Mouse (Mus musculus) Patski (cell line): ENCODE measurements around the gene Eif4e3. TPM values are rescaled to one million over a fixed set of nuclear protein-coding genes. Genes with fewer than 3 reads are reported as not detected.

Experiments
- ATAC-seq: fragments of 100-300 bp; one replicate; pipeline ENCODE4 v1.8.0; 2021
- CTCF ChIA-PET: fragments of 350-600 bp; sonication (Branson Sonifier 250); formaldehyde crosslinking; loops from one replicate; lab custom pipeline; 2022; ENCODE audit warnings: inconsistent platforms; lab: Charles Lee
- POLR2A ChIA-PET: fragments of 350-600 bp; sonication (Branson Sonifier 250); formaldehyde crosslinking; loops from one replicate; lab custom pipeline; 2022; ENCODE audit warnings: antibody characterized with exemption, inconsistent platforms; lab: Charles Lee
- DNase-seq: peaks from one replicate; pipeline ENCODE4 v3.0.0-alpha.2; 2011; ENCODE audit warnings: low read depth, low spot score
- H3K27me3 ChIP-seq: fragments of 371-371 bp; one replicate; pipeline ENCODE4 v1.5.1; 2021
- CTCF ChIP-seq: fragments of 100-300 bp; IDR thresholded peaks from one replicate; pipeline ENCODE4 v1.5.1; 2021
- in situ Hi-C: fragments of 300-500 bp; cut with MboI; formaldehyde crosslinking; loops from 3 replicates; pipeline ENCODE4 v1.11.1; 2018; ENCODE audit warnings: low pct_unique_long_range_greater_than_20kb, mixed read lengths
- polyA plus RNA-seq: library from polyadenylated mRNA; unstranded; gene quantifications from one replicate; pipeline ENCODE4 v1.2.3, GENCODE M21; 2021

The Eif4e3 gene
- polyA plus RNA-seq, 1 experiment from 2014 or later = 12.4 TPM

DNA sequence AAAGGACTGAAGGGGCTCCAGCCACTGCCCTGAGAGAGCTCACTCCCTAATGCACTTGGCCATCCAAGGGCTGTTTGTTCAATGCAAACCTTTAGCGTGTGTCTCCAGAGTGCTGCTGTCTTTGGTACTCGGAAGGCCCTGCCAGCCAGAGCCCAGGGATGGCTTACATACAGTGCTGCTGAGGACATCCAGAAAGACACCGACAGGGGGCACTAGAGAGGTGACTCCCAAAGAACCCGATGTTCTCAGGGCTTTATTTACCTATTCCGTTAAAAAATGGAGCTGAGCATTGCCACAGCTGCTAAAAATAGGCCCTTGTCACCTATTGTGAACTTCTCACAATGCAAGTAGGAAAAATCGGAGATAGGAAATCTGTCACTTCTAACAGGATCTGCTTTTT is 54.7 kb downstream of the Eif4e3 start:
- ATAC-seq (no peak), DNase-seq (no peak)
- no peak for TF ChIP-seq CTCF
- no peaks in the 10 kb centered on the region for H3K27me3 ChIP-seq
- in situ Hi-C loops = no loop called here
- CTCF ChIA-PET = interaction anchor here (0.9 to 2.0 kb wide), 2 partner anchors 9 to 10 kb away, joined by 3 to 4 read pairs; no protein-coding TSS in a partner anchor
- POLR2A ChIA-PET = no interaction called here

DNA sequence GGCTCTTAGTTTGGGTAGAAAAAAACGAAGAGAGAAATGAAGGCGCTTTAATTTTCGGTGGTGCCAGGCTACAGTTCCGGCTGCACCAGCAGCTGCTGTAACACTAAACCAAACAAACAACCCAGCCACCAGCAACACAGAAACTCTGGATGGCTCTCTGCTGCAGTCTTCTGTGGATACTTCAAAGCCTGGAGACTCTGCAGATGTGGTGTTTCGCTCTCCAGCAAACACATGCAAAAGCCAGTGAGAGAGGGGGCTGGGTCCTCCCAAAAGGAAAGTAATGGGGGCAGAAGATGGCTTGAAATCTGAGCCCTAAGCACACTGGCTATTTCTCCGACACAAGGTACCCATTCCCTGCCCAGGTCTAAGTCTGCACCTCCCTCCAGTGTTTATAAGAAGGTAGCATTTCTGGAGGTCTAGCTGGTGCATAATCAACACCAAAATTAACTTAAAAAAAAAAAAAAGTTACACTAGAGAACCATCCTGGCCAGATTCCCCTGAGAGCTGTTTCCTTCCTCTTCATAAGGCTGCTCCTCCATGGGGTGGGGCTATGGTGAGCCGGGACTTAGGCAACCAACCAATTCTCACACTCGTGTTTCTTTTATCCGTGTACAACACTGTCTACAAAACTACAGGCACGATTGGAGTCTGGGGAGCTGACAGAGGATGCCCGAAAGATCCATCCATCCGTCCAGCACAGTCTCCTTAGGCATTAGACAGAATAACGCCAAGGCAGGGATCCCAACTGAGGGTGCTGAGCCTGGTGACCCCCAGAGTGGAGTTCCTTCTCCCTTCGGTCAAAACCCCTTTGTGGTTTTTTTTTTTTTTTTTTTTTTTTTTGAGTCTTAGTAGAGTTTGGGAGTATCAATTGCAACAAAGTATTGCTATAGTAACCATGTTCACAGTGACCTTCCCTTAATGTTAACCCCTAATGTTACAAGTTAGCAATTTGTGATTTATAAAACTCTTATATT is 55.8 kb downstream of the Eif4e3 start:
- no peaks in the 10 kb centered on the region for H3K27me3 ChIP-seq
- ChIA-PET CTCF (interaction anchor here (1.2 to 2.0 kb wide), 3 partner anchors 10 to 61 kb away, joined by 3 to 4 read pairs (median 3); no protein-coding TSS in a partner anchor), POLR2A (interaction anchor here (0.6 kb wide), 1 partner anchor 1475 kb away, joined by 3 read pairs; no protein-coding TSS in a partner anchor)
- ATAC-seq (no peak), DNase-seq (no peak)
- no peak for TF ChIP-seq CTCF
- in situ Hi-C loops = no loop called here

DNA sequence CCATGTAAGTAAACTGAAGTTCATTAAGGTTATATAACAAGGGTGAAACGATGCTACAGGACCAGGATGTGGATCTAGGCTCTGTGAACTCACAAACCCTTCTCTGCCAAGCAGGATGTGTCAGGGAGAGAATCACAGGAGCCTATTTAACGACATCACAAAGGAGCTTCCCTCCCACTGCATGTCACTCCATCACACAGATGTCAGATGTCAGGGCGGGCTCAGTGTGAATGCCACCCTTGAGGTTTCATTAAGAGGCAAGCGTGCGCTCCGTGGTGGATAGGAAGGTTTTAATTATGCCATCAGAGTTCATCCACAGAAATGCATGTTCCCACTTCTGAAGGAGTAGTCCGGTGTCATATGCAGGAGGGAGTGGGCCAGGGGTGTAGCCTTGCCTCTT is 60.5 kb downstream of the Eif4e3 start:
- no peak for ATAC-seq
- POLR2A ChIA-PET = no interaction called here
- in situ Hi-C loops = loop anchor here (5.0 kb wide), 1 partner anchor 1334 kb away; no protein-coding TSS in a partner anchor

DNA sequence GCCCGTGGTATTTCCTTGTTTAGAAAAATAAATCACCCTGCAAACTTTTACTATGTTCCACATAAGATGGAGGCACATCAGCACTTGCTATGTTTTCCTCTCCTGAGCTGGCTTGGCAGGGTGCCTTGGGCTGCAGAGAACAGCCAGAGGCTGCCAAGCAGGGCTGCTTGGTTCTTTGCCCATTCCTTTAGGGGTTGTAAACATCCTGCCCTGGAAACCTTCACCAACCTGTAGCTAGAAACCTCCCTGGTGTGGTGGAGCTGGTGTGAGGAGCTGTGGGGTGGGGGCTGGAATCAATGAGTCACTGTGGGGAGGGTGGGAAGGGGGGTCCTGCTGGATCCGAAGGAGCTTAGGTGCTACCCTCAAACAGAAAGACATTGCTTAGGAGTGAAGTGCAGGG is 61.8 kb downstream of the Eif4e3 start:
- POLR2A ChIA-PET = no interaction called here
- no peak for TF ChIP-seq CTCF
- ATAC-seq (no peak), DNase-seq (no peak)
- CTCF ChIA-PET = no interaction called here
- H3K27me3 ChIP-seq = no peaks in the 10 kb centered on the region
- in situ Hi-C loops = loop anchor here (5.0 kb wide), 2 partner anchors 1332 to 1497 kb away; no protein-coding TSS in a partner anchor

More for the DNA sequence above, 60.5 kb downstream of the Eif4e3 start:
- no peaks in the 10 kb centered on the region for H3K27me3 ChIP-seq
- TF ChIP-seq CTCF = no peak
- CTCF ChIA-PET = no interaction called here
- DNase-seq = no peak

DNA sequence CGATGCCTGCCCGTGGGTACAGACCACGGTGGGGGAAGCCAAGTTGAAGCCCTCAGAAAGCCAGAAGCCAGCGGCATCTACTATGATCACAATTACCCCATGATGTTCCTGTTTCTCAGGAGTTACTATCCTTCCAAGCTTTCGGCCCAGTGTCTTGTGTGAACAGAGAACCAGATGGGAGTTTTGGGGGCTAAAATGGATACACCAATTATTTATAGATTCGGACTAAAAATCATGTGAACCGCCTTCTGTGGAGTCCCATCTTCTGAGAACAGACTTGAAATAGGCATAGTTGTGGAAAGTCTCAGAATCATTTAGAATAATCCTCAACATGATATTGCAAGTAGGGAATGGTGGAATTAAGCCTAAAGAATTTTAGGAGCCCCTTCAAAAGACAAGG is 64.1 kb downstream of the Eif4e3 start:
- no peaks in the 10 kb centered on the region for H3K27me3 ChIP-seq
- POLR2A ChIA-PET = no interaction called here
- CTCF ChIA-PET = interaction anchor here (1.6 kb wide), 1 partner anchor 28 kb away, joined by 3 read pairs; no protein-coding TSS in a partner anchor
- in situ Hi-C loops = loop anchor here (5.0 kb wide), 1 partner anchor 1495 kb away; no protein-coding TSS in a partner anchor
- no peak for ATAC-seq
- no peak for DNase-seq
- no peak for TF ChIP-seq CTCF

DNA sequence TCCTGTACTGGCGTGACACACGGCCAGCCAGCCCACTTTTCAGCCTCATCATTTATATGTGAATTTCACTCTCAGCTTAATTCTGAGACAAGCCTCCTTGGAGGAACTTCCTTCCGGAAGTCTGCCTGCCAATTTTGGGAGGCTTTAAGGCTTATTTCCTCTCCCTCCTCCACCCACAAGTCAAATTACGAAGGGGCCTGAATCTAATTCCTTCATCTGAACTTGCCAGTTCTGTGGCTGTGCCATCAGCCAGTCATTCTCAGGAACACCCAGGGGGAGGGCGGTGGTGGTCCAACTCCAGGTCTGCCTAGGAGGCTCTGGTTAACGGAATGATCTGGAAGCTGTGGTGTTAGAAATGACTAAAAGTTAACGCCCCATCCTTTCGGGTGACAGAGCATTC is 65.7 kb downstream of the Eif4e3 start:
- ChIA-PET CTCF (interaction anchor here (1.0 to 1.3 kb wide), 3 partner anchors 8 to 13 kb away, joined by 3 read pairs; no protein-coding TSS in a partner anchor), POLR2A (no interaction called here)
- no peak for TF ChIP-seq CTCF
- no peak for ATAC-seq
- no peaks in the 10 kb centered on the region for H3K27me3 ChIP-seq
- in situ Hi-C loops = loop anchor here (5.0 kb wide), 1 partner anchor 1494 kb away; no protein-coding TSS in a partner anchor
- DNase-seq = no peak

DNA sequence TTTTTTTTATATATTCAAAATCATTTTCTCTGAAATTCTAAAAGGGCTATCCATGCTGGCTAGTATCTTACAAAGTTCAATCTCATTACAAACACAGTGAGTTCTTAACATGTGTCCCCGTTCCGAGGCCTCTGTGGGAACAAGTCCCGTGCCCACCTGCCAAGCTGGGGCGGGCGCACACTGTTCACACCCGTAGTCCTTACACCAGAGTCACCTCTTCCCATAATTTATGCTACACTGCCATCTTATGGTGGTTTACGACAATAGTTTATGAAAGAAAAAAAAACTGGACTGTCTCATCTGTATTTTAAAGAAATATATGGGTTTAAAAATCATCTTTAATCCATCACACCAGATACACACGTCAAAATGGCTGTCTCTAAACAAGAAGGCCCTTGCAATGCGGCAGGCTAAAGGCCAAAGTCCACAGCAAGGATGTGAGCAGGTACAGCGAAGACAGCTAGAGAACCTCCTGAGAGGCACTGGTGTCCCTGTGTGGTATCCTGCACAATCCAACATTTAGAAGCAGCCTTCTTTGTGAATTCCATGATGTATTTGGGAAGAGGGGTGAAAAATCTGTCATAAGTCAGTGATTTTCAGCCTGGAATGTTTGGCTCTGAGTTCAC is 66.3 kb downstream of the Eif4e3 start:
- POLR2A ChIA-PET = no interaction called here
- in situ Hi-C loops = loop anchor here (5.0 kb wide), 1 partner anchor 1493 kb away; no protein-coding TSS in a partner anchor
- peak; percentile 68 for ATAC-seq

DNA sequence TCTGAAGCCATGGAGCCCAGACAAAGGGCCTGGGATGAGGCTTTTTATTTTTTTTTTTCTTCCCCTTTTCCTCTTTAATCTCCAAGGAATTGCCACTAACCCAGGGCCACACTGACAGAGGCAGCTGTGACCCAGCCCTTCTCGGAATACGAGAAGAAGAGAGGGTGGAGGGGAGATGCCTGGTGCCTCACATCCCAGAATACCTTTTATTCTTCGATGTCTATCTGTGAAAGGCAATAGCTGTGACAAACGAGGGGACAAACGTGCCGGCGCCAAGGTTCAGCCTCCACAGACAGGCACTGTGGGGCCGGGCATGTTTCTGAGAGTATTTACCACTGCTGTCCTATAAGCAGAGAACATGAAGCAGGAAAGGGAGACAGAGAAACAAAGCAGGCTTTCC is 66.9 kb downstream of the Eif4e3 start:
- POLR2A ChIA-PET = interaction anchor here (0.7 kb wide), 1 partner anchor 61 kb away, joined by 5 read pairs; no protein-coding TSS in a partner anchor
- in situ Hi-C loops = loop anchor here (5.0 kb wide), 2 partner anchors 1077 to 1492 kb away; no protein-coding TSS in a partner anchor

More for the DNA sequence above, 66.3 kb downstream of the Eif4e3 start:
- TF ChIP-seq CTCF = peak; percentile 60
- H3K27me3 ChIP-seq = no peaks in the 10 kb centered on the region
- no peak for DNase-seq
- CTCF ChIA-PET = interaction anchor here (1.0 to 1.3 kb wide), 3 partner anchors 8 to 13 kb away, joined by 3 read pairs; no protein-coding TSS in a partner anchor

DNA sequence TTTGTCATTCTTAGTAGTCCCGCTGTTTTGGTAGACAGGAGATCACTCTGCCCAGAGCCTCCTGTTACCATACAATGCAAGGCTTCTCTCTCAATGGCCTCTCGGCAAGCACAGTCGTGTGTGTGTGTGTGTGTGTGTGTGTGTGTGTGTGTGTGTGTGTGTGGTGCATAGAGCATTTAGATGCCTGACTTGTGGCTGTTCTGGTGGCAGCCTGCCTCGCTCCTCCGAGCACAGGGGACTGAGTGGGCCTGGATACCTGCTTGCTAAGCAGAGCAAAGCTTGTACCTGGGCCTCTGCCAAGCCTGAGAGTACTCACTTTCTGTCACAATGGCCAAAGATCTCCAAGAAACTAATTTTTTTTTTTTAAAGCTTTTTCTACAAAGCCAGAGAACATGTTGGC is 67.3 kb downstream of the Eif4e3 start:
- TF ChIP-seq CTCF = no peak
- ChIA-PET CTCF (no interaction called here), POLR2A (interaction anchor here (0.7 kb wide), 1 partner anchor 61 kb away, joined by 5 read pairs; no protein-coding TSS in a partner anchor)
- in situ Hi-C loops = loop anchor here (5.0 kb wide), 1 partner anchor 1077 kb away; no protein-coding TSS in a partner anchor
- no peak for DNase-seq
- no peak for ATAC-seq
- H3K27me3 ChIP-seq = no peaks in the 10 kb centered on the region

More for the DNA sequence above, 66.9 kb downstream of the Eif4e3 start:
- CTCF ChIA-PET = interaction anchor here (1.2 to 1.3 kb wide), 2 partner anchors 11 to 12 kb away, joined by 3 read pairs; no protein-coding TSS in a partner anchor
- H3K27me3 ChIP-seq = no peaks in the 10 kb centered on the region
- ATAC-seq = no peak
- no peak for TF ChIP-seq CTCF
- no peak for DNase-seq

DNA sequence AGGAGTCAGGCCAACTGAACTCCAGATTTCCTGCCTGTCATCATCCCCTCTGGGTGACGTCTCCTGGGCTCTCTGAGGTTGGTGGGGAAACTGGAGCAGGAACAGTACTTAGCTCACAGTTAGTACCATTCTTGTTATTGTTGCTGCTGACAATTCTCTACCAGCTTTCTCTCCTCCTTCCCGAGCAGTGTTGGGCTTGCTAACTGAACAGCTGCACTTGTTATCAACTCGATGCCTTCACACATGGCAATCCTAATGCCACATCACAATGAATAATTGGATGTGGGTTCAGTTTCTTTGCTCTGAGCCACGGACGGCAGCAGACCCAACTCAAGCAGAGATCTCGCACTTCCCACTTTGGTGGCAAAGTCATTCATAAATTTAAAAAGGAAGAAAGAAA is 89.5 kb downstream of the Eif4e3 start:
- no peaks in the 10 kb centered on the region for H3K27me3 ChIP-seq
- ChIA-PET POLR2A (no interaction called here), CTCF (interaction anchor here (0.9 to 2.0 kb wide), 2 partner anchors 14 to 35 kb away, joined by 4 to 5 read pairs; no protein-coding TSS in a partner anchor)
- TF ChIP-seq CTCF = no peak
- in situ Hi-C loops = no loop called here
- no peak for ATAC-seq
- DNase-seq = no peak
